In genomic region chr3:127634101-127634983, GRCm38 (mm10) we compare ENCODE assay signal across 8 mouse cellular contexts. TPM values are rescaled to one million over a fixed set of nuclear protein-coding genes. Genes with fewer than 3 reads are reported as not detected.
DNase-seq lines count a peak whose midpoint lies in the region; ATAC-seq and TF ChIP-seq lines count a peak whose summit lies in the region.

No protein-coding gene starts in this region.

- WGBS in forebrain, embryonic 12.5 days: under 1% methylated on average over 58 of the region's 58 CpGs
- WGBS in lung, embryonic 15.5 days: 1% methylated on average over 58 of the region's 58 CpGs
- 2% methylated on average over 58 of the region's 58 CpGs for WGBS in olfactory bulb, adult 2 months

- peak overlapping the region in 1 of 2 experiments; percentile 13; a peak in 1 of 4 replicates for H3K4me3 ChIP-seq in MEL (ENCODE audit: control insufficient read depth in 1 of 2, insufficient read depth in 1 of 2, low read depth in 2 of 2, low read length in 2 of 2)
- H3K4me3 ChIP-seq in forebrain, embryonic 12.5 days (replicated peaks): peak overlapping the region; percentile 62
- H3K4me3 ChIP-seq in layer of hippocampus, adult 2 months: peak overlapping the region; percentile 52
- H3K4me3 ChIP-seq in lung, embryonic 15.5 days: peak overlapping the region; percentile 29
- peak overlapping the region; percentile 26 for H3K4me3 ChIP-seq in olfactory bulb, adult 2 months (ENCODE audit: insufficient read depth, low read depth, low read length)

- no peaks in the 10 kb centered on the region for H3K36me3 ChIP-seq in MEL (ENCODE audit: control insufficient read depth in 1 of 2, insufficient read depth in 2 of 2, low read length in 2 of 2)
- no peaks in the 10 kb centered on the region for H3K36me3 ChIP-seq in forebrain, embryonic 12.5 days (replicated peaks)
- H3K36me3 ChIP-seq in lung, embryonic 15.5 days: no peaks in the 10 kb centered on the region

- H3K79me2 ChIP-seq in MEL (ENCODE audit: control insufficient read depth, insufficient read depth, low read length, poor library complexity): no peaks in the 10 kb centered on the region

- TF ChIP-seq POLR2A in MEL (IDR thresholded peaks at IDR 0.05; ENCODE audit: control insufficient read depth in 1 of 2, insufficient read depth in 1 of 2, low read depth in 1 of 2, low read length in 2 of 2, poor library complexity in 1 of 2): no peak
- no peak for TF ChIP-seq POLR2A in olfactory bulb, adult 2 months (IDR thresholded peaks at IDR 0.05; ENCODE audit: insufficient read depth, low read depth, low read length)

- no peak overlapping the region for H3K27ac ChIP-seq in MEL (ENCODE audit: control insufficient read depth, low read depth, low read length)
- peak overlapping the region; percentile 97 for H3K27ac ChIP-seq in forebrain, embryonic 12.5 days
- no peak overlapping the region for H3K27ac ChIP-seq in layer of hippocampus, adult 2 months
- H3K27ac ChIP-seq in lung, embryonic 15.5 days: no peak overlapping the region
- no peak overlapping the region for H3K27ac ChIP-seq in olfactory bulb, adult 2 months (ENCODE audit: insufficient read depth, low read depth, low read length)

- intact Hi-C loops in heart, postnatal 36 days (cut with DNase I): loop anchor here (5.0 kb wide), 1 partner anchor 263 kb away; the partner anchor contains the start of gene Fam241a

- TF ChIP-seq CTCF in MEL (IDR thresholded peaks at IDR 0.05 in 2 of 3, conservative IDR thresholded peaks at IDR 0.05 in 1 of 3; ENCODE audit: control insufficient read depth in 1 of 3, insufficient read depth in 1 of 3, low read depth in 2 of 3, low read length in 3 of 3, poor library complexity in 1 of 3, severe bottlenecking in 1 of 3): peak; percentile 57 to 88 (median 68)
- peak; percentile 98 for TF ChIP-seq CTCF in layer of hippocampus, adult 2 months (conservative IDR thresholded peaks at IDR 0.05)
- peak; percentile 89 for TF ChIP-seq CTCF in olfactory bulb, adult 2 months (IDR thresholded peaks at IDR 0.05; ENCODE audit: insufficient read depth, low read depth, low read length)

- peak; percentile 21; the same call in 1 of the 2 replicates for TF ChIP-seq RAD21 in MEL (IDR thresholded peaks at IDR 0.05; ENCODE audit: low read depth, low read length)

- H3K4me1 ChIP-seq in MEL (ENCODE audit: control insufficient read depth in 1 of 2, insufficient read depth in 2 of 2, low read length in 2 of 2): no peaks in the 10 kb centered on the region
- H3K4me1 ChIP-seq in forebrain, embryonic 12.5 days: peaks cover 42% of the 10 kb centered on the region
- H3K4me1 ChIP-seq in lung, embryonic 15.5 days: peaks cover 25% of the 10 kb centered on the region
- H3K4me1 ChIP-seq in olfactory bulb, adult 2 months (ENCODE audit: control insufficient read depth, insufficient read depth, low read length): peaks cover 20% of the 10 kb centered on the region

- DNase-seq in MEL (ENCODE audit: low read depth, low spot score): peak; percentile 63
- peak; percentile 52 for DNase-seq in c-Kit-positive CD71-positive TER-119-positive erythroid progenitor cells, embryonic 14.5 days (ENCODE audit: low spot score)
- peak; percentile 80 to 83 for DNase-seq in heart, postnatal 36 days
- DNase-seq in layer of hippocampus, adult 2 months (ENCODE audit: low spot score in 2 of 2): peak; percentile 20 to 79
- DNase-seq in thymus, postnatal 0 days (ENCODE audit: low spot score): peak; percentile 73

- peak; percentile 56 for ATAC-seq in forebrain, embryonic 12.5 days (ENCODE audit: low FRiP score)
- peak; percentile 79 for ATAC-seq in lung, embryonic 15.5 days (ENCODE audit: borderline replicate concordance, extremely low read depth, low FRiP score, low TSS enrichment)

- H3K27me3 ChIP-seq in MEL (ENCODE audit: control insufficient read depth in 1 of 2, insufficient read depth in 2 of 2, low read length in 2 of 2): peaks cover 4 to 14% of the 10 kb centered on the region in 2 experiments
- H3K27me3 ChIP-seq in forebrain, embryonic 12.5 days: peaks cover 89% of the 10 kb centered on the region
- peaks cover 95% of the 10 kb centered on the region for H3K27me3 ChIP-seq in lung, embryonic 15.5 days

- H3K9ac ChIP-seq in MEL (ENCODE audit: control insufficient read depth, low read depth, low read length, poor library complexity, severe bottlenecking): no peak overlapping the region
- H3K9ac ChIP-seq in forebrain, embryonic 12.5 days: peak overlapping the region; percentile 84
- H3K9ac ChIP-seq in lung, embryonic 15.5 days: no peak overlapping the region

- peak overlapping the region; percentile 67 for H3K4me2 ChIP-seq in forebrain, embryonic 12.5 days
- H3K4me2 ChIP-seq in lung, embryonic 15.5 days: peak overlapping the region; percentile 72

- no peaks in the 10 kb centered on the region for H3K9me3 ChIP-seq in MEL (replicated peaks; ENCODE audit: insufficient read depth, low read length)
- H3K9me3 ChIP-seq in forebrain, embryonic 12.5 days: no peaks in the 10 kb centered on the region; the same call in 1 of the 2 replicates
- no peaks in the 10 kb centered on the region for H3K9me3 ChIP-seq in lung, embryonic 15.5 days

- TF ChIP-seq EP300 in MEL (IDR thresholded peaks at IDR 0.05; ENCODE audit: low read depth in 1 of 2, low read length in 2 of 2): no peak

TF ChIP-seq in MEL, 35 proteins besides CTCF, POLR2A, EP300 and RAD21:
- TF ChIP-seq SMC3 (IDR thresholded peaks at IDR 0.05; ENCODE audit: low read depth, low read length): peak; percentile 55
- TF ChIP-seq MAX (IDR thresholded peaks at IDR 0.05; ENCODE audit: low read length): no peak
TF ChIP-seq in MEL: peak in this region for 1.

RNA-seq across cellular contexts. Expression of gene Neurog2, which starts 1.4 kb away (rescaled TPM):
- total RNA-seq in MEL (2012; rRNA removed): not detected in 2 replicates
- polyA plus RNA-seq in MEL (2012; ENCODE audit: insufficient read depth in 1 of 2, insufficient read length in 2 of 2, low read depth in 1 of 2, low replicate concordance in 2 of 2, missing spikeins in 1 of 2): under 1 TPM in 1 of 2 experiments, not detected in 1; 0.04 TPM
- 161 and 168 TPM in 2 replicates for polyA plus RNA-seq in forebrain, embryonic 12.5 days (2016; fragmentation: Nextera tagmentation; extraction: Ambion mirVana)
- total RNA-seq in heart, postnatal 36 days (2021): not detected
- 1 to 10 TPM; 1.1 to 1.7 TPM for total RNA-seq in layer of hippocampus, adult 2 months (2021)
- not detected in 2 replicates for polyA plus RNA-seq in lung, embryonic 15.5 days (2015; fragmentation: Nextera tagmentation; extraction: Ambion mirVana)
- polyA plus RNA-seq in olfactory bulb, adult 2 months (2012; ENCODE audit: insufficient read depth, insufficient read length, low replicate concordance, missing spikeins): not detected in 2 replicates
- not detected in 2 replicates for polyA plus RNA-seq in thymus, postnatal 0 days (2015; fragmentation: Nextera tagmentation; extraction: Ambion mirVana)

Comparison
In these comparisons a context has a peak if more than half of its experiments do, and no peak if none do; other contexts are left out.
1. RNA of gene Neurog2, which starts 1.4 kb away (polyA plus RNA-seq): 161 to 168 TPM in forebrain, embryonic 12.5 days; 0.04 TPM in MEL, not detected in lung, embryonic 15.5 days, not detected in olfactory bulb, adult 2 months and not detected in thymus, postnatal 0 days; every median in the first group is over 100 times any median in the second.
2. Peak in every context shown above with its lines, with median percentiles within 50 percentile points of each other: DNase-seq and CTCF ChIP-seq.